Mouse (Mus musculus) kidney, postnatal 25 days (tissue): ENCODE results near the gene Ppme1.

Experiments
- DNase-seq, 2 experiments: peaks; one replicate each; pipeline ENCODE4 v3.0.0; 2021; ENCODE audit warnings: mixed read lengths in 2 of 2

The Ppme1 gene

GRCm38 (mm10) chr7:100325482-100325881 is 46.6 kb downstream of the Ppme1 start:
- DNase-seq, result peak in 1 of 2 experiments; percentile 56

DNA sequence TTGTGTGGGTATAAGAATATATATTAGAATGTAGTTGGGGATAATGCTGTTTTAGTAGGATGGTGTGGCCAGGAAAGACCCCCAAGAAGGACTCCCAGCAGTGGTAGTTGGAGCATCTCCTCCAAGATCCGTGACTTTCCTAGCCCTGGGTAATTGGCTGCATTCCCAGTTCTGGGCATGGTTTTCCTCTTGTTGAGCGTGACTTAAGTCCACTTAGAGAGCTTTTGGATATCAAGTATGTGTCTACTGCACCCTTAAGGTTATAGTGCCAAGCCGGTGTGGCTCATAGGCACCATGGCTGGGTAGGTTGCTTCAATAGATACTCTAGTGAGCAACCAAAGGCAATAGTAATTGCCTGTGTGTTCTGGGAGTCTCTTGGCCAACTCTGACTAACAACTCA is 48.4 kb downstream of the Ppme1 start:
- peak in 1 of 2 experiments; percentile 11 for DNase-seq

- DNase-seq, result no peak
These were observed 54.6 kb downstream of the Ppme1 start for GRCm38 (mm10) chr7:100317534-100317933.

GRCm38 (mm10) chr7:100316924-100317323 is 55.2 kb downstream of the Ppme1 start:
- DNase-seq, result no peak

DNA sequence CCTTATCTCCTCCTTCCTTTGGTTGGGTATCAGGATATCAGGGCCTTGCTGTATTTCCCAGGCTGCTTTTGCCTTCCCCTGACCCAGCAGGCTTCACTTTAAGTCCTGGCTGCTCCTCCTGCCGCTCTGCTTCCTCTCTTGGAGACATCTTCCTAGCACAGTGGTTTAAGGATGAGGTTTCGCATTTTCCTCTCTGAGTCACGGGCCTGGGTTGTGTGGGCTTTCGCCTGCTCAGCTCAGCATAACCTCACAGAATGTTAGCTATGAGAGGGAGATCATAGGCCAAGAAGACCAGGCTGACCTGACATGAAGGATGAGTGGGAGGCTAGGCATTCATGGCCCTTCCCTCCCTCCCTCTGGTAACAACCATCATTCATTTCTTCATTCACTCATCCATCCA is 59.4 kb downstream of the Ppme1 start:
- DNase-seq, result no peak

- no peak for DNase-seq
These were observed 61.8 kb downstream of the Ppme1 start for GRCm38 (mm10) chr7:100310290-100310689.

- DNase-seq, result no peak
These were observed 62.4 kb downstream of the Ppme1 start for GRCm38 (mm10) chr7:100309679-100310078.

GRCm38 (mm10) chr7:100309216-100309615 is 62.9 kb downstream of the Ppme1 start:
- no peak for DNase-seq

DNA sequence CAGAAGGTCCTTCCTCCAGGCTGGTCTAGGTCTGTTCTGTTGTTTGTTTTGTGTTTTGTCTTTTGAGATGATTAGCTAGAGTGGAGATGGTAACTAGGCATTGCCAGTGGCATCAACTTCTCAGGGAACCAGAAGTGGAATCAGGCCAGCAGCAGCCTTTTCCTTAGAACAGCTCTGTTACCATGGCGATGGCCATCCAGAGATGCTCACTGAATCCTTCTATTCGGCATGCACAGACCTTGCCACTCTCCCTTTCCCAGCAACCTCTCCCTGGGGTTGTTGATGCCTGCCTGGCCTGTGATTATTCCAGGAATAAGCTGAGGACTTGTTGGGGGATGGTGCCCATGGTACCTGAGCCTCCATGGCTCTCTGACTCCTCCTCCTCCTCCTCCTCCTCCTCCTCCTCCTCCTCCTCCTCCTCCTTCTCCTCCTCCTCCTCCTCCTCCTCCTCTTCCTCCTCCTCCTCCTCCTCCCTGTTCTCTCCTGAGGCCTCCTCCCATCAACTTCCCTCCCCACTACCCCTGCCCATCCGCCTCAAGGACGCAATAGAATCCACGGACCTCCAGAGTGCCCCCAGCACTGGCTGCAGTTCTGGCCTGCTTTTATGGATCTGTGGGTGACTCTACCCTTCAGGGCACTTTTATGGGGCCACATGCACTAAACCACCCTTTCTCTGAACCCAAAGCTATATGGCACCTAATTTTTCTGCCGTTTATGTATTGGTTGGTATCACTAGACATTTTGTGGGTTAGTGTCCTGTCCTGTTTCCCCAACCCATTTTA is 64.0 kb downstream of the Ppme1 start:
- DNase-seq, result no peak

GRCm38 (mm10) chr7:100305894-100306293 is 66.2 kb downstream of the Ppme1 start:
- DNase-seq, result no peak

DNA sequence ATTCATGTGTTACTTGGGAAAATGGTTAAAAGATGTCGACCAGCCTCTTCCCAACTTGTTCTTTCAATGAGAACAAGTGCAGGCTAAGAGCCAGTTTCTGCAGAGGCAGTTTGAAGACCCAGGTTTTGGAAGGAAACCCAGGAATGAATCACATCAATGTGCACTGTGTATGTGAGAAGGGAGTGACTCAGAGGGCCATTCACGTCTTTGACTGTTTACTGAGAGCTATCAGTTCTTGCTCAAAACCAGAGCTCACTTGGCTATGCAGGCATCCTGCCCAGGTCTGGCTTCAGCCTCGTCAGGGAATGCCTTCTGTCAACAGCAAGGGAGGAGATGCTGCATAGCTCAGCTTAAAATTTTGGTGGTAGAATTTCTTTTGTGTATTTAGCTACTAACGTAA is 69.8 kb downstream of the Ppme1 start:
- no peak for DNase-seq

GRCm38 (mm10) chr7:100301390-100301789 is 70.7 kb downstream of the Ppme1 start:
- DNase-seq, result no peak

GRCm38 (mm10) chr7:100298861-100299510 is 73.1 kb downstream of the Ppme1 start:
- DNase-seq, result no peak

DNA sequence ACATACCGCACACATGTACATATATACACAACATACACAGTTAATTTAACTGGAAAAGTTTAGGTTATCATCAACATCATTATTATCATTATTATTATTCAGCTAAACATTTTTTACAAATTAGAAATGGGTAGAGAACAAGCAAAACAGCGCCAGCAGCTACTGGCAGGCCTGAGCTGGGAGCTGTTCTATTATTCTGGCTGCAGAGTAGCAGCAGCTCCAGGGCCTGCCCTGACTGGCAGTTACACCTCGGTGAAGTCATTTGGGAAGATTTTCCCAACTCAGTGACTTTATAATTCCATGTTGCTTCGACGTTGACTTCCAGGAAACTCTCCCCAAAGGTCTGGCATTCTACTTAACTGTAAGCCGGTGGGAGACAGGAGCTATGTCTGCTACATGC is 75.4 kb downstream of the Ppme1 start:
- DNase-seq, result no peak

- DNase-seq, result no peak
These were observed 76.4 kb downstream of the Ppme1 start for GRCm38 (mm10) chr7:100295745-100296144.

DNA sequence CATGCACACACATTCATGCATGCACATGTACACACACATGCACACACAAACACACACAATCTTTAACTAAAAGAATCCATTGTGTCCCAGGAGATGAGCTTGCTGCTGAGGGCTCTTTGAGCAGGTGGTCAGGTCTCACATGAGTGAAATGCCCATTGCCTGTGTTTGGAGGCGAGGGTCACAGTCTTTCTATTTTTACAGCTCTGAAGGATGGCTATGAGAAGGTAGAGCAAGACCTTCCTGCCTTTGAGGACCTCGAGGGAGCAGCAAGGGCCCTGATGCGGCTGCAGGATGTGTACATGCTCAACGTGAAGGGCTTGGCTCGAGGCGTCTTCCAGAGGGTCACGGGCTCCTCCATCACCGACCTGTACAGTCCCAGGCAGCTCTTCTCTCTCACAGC is 78.6 kb downstream of the Ppme1 start:
- DNase-seq, result no peak

- peak in 1 of 2 experiments; percentile 3 for DNase-seq
These were observed 83.5 kb downstream of the Ppme1 start for GRCm38 (mm10) chr7:100288622-100289021.

- DNase-seq, result peak; percentile 54 to 70
These were observed 84.1 kb downstream of the Ppme1 start for GRCm38 (mm10) chr7:100287748-100288578.

- no peak for DNase-seq
These were observed 86.7 kb downstream of the Ppme1 start, which contains the start of gene P4ha3 for GRCm38 (mm10) chr7:100285383-100285782. Gene P4ha3 (plus strand): TSS chr7:100285520.

DNA sequence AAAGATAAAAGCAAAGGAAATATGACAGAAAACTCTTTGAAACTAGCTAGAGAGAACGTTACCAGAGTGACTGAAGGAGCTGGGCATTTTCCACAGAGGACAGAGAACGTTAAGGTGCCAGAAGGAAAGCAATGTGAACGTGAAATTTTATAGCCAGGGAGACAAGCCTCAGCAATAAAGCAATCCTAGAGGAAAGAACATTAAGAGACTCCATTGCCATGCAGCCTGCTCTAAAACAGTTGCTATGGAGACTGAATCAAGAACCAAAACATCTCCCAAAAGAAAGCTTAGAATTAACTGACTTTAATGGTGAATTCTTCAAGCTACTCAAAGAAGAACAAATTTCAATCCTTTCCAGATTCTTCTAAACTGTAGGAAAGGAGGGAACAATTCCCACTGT is 88.8 kb downstream of the Ppme1 start:
- DNase-seq, result no peak

DNA sequence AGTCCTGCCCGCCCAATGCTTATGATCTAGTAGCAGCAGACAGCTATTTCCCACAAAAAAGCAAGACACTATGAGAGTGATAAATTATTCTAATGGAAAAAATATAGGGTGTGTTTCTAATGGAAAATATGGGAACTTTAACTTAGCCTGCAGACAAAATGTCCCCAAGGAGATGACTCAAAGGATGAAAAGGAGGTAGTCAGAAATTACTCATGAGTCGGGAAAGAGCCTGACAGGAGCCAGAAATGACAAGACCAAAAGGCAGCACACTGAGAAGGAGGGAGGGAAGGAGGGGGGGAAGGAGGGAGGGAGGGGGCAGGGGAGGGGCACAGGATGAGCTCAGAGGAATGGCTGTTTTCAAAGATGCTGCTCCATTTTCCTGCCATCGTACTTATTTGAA is 90.5 kb downstream of the Ppme1 start:
- DNase-seq, result no peak

GRCm38 (mm10) chr7:100279803-100280202 is 92.3 kb downstream of the Ppme1 start:
- DNase-seq, result peak in 1 of 2 experiments; percentile 32
